Mouse (Mus musculus) midbrain, embryonic 16.5 days (tissue): ENCODE measurements around the gene Myo18a. TPM values are rescaled to one million over a fixed set of nuclear protein-coding genes. Genes with fewer than 3 reads are reported as not detected.
A peak's percentile ranks its signal among the peaks of the same experiment; 100 is the strongest.

ENCODE experiments used
- ATAC-seq: fragments of 200-750 bp; cut with Nextera tagmentation; 2 replicates; pipeline ENCODE4 v1.8.0; 2017; ENCODE audit warnings: moderate TSS enrichment
- H3K27ac ChIP-seq: fragments of 300-500 bp; sonication (generic); 2 replicates; pipeline ENCODE4 v1.5.1; 2014; ENCODE audit warnings: mild to moderate bottlenecking, low read length, mixed read lengths
- H3K27me3 ChIP-seq: fragments of 300-500 bp; sonication (generic); 2 replicates; pipeline ENCODE4 v1.6.1; 2014; ENCODE audit warnings: low read depth, low read length, mixed read lengths; ENCODE audit not compliant: control insufficient read depth, insufficient read depth
- H3K36me3 ChIP-seq: fragments of 300-500 bp; sonication (generic); 2 replicates; pipeline ENCODE4 v1.6.1; 2014; ENCODE audit warnings: mild to moderate bottlenecking, low read length, moderate library complexity, mixed read lengths; ENCODE audit not compliant: control insufficient read depth, insufficient read depth
- H3K4me1 ChIP-seq: fragments of 300-500 bp; sonication (generic); 2 replicates; pipeline ENCODE4 v1.6.1; 2014; ENCODE audit warnings: mild to moderate bottlenecking, low read length, mixed read lengths; ENCODE audit not compliant: control insufficient read depth, insufficient read depth
- H3K4me2 ChIP-seq: fragments of 300-500 bp; sonication (generic); 2 replicates; pipeline ENCODE4 v1.6.1; 2014; ENCODE audit warnings: mild to moderate bottlenecking, low read length, mixed read lengths
- H3K4me3 ChIP-seq: fragments of 300-500 bp; sonication (generic); 2 replicates; pipeline ENCODE4 v1.5.1; 2014; ENCODE audit warnings: low read depth, mild to moderate bottlenecking, low read length, moderate library complexity, mixed read lengths
- H3K9ac ChIP-seq: fragments of 300-500 bp; sonication (generic); 2 replicates; pipeline ENCODE4 v1.6.1; 2014; ENCODE audit warnings: low read depth, low read length, mixed read lengths
- H3K9me3 ChIP-seq: fragments of 300-500 bp; sonication (generic); replicated peaks from 2 replicates; pipeline ENCODE4 v1.6.1; 2014; ENCODE audit warnings: mild to moderate bottlenecking, low read length, mixed read lengths; ENCODE audit not compliant: control insufficient read depth, poor library complexity, severe bottlenecking
- WGBS: fragments of 180-500 bp; shearing (Covaris S2); extraction: QIAGEN DNeasy Blood & Tissue Kit; methylation state at CpG from one replicate; pipeline ENCODE4 v1.1.7; 2014; 5-methylcytosine and 5-hydroxymethylcytosine counted together
- polyA plus RNA-seq: library from polyadenylated mRNA; unstranded; fragments of >200 nt; fragmentation: Nextera tagmentation; extraction: Ambion mirVana; gene quantifications from 2 replicates; pipeline ENCODE4 v1.2.1, GENCODE M21; 2015

The Myo18a gene
- polyA plus RNA-seq, 1 experiment from 2014 or later = 46.8 TPM

GRCm38 (mm10) chr11:77896820-77897805, 134.1 kb downstream of the Myo18a start:
- Histone ChIP-seq H3K4me1 (peaks cover 74% of the 10 kb centered on the region), H3K27me3 (no peaks in the 10 kb centered on the region), H3K9ac (peak overlapping the region; percentile 17), H3K9me3 (no peaks in the 10 kb centered on the region), H3K36me3 (no peaks in the 10 kb centered on the region), H3K4me3 (peak overlapping the region; percentile 6; the same call in 1 of the 2 replicates), H3K27ac (peak overlapping the region; percentile 93), H3K4me2 (peak overlapping the region; percentile 26)
- WGBS = 5% methylated on average over 23 of the region's 23 CpGs
- peak; percentile 59 for ATAC-seq

DNA sequence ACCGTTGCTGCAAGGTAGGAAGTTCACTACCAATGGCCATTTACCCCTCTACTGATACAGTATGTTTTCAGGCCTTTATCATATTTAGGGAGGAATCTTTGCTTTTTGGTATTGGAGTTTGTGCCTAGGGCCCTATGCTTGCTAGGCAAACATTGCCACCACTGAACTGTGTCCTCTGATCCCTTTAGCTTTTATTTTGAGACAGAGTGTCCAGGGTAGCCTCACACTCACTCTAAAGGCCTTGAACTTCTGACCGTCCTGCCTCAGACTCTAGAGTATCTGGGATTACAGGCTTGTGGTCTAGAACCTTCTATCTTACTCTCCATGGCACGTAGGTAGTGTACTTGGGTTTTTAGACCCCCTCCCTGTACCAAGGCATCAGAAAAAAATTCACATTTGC, 137.1 kb downstream of the Myo18a start:
- H3K36me3 ChIP-seq = no peaks in the 10 kb centered on the region
- WGBS = 90% methylated on average over 3 of the region's 3 CpGs
- no peak for ATAC-seq
- H3K27ac ChIP-seq = no peak overlapping the region
- no peaks in the 10 kb centered on the region for H3K27me3 ChIP-seq
- H3K9ac ChIP-seq = no peak overlapping the region
- H3K4me1 ChIP-seq = peaks cover 53% of the 10 kb centered on the region
- H3K4me2 ChIP-seq = no peak overlapping the region
- no peak overlapping the region for H3K4me3 ChIP-seq
- no peaks in the 10 kb centered on the region for H3K9me3 ChIP-seq

GRCm38 (mm10) chr11:77900696-77901095, 137.7 kb downstream of the Myo18a start:
- H3K9ac ChIP-seq = no peak overlapping the region
- no peaks in the 10 kb centered on the region for H3K27me3 ChIP-seq
- no peaks in the 10 kb centered on the region for H3K9me3 ChIP-seq
- peaks cover 48% of the 10 kb centered on the region for H3K4me1 ChIP-seq
- WGBS = 83% methylated on average over 4 of the region's 4 CpGs
- no peaks in the 10 kb centered on the region for H3K36me3 ChIP-seq
- no peak overlapping the region for H3K4me3 ChIP-seq
- H3K4me2 ChIP-seq = no peak overlapping the region
- ATAC-seq = no peak
- no peak overlapping the region for H3K27ac ChIP-seq

DNA sequence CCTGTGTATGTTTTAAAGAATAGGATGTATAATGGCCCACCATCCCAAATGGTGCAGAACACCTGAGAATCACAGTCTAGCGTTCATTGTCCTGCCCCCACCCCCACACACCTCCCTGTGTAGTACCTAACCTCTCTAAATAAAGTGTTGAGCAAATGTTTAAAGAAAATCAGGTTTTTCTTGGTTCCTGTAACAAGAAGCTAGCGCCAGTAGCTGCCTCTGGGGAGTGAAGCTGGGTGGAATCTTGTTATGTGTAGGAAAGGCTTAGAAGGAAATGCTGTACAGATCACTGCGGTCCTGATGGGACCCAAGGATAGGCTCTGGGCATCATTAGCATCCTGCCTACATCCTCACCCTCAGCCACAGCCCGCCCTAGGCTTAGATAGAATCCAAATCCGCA, 138.3 kb downstream of the Myo18a start:
- peak overlapping the region; percentile 57 for H3K27ac ChIP-seq
- no peak overlapping the region for H3K9ac ChIP-seq
- no peak overlapping the region for H3K4me2 ChIP-seq
- 31% methylated on average over 5 of the region's 5 CpGs for WGBS
- H3K36me3 ChIP-seq = no peaks in the 10 kb centered on the region
- H3K27me3 ChIP-seq = no peaks in the 10 kb centered on the region
- ATAC-seq = no peak
- H3K4me3 ChIP-seq = no peak overlapping the region
- peaks cover 46% of the 10 kb centered on the region for H3K4me1 ChIP-seq
- no peaks in the 10 kb centered on the region for H3K9me3 ChIP-seq

GRCm38 (mm10) chr11:77901775-77902355, 138.8 kb downstream of the Myo18a start:
- Histone ChIP-seq H3K9ac (no peak overlapping the region), H3K27me3 (no peaks in the 10 kb centered on the region), H3K4me1 (peaks cover 46% of the 10 kb centered on the region), H3K9me3 (no peaks in the 10 kb centered on the region), H3K27ac (peak overlapping the region; percentile 57), H3K36me3 (no peaks in the 10 kb centered on the region), H3K4me2 (no peak overlapping the region), H3K4me3 (no peak overlapping the region)
- no peak for ATAC-seq
- WGBS = 26% methylated on average over 8 of the region's 8 CpGs

DNA sequence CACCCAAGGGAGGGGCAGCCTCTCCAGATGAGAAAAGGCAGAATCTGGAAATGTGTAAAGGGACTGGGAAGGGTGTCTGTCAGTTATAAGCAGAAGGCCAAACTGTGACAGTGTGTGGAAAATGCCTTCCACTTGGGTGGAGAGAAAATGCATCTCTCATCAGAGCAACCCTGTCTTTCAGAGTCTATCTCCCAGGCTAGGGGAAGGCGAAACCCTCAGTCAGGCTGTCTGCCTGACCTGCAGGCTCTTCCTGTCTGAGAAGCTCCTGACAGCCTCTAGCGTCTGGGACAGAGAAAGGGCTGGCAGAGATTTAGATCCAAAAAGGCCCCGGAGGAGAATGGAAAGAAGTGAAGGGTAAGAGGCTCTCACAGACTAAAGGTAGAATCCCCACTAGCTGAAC, 140.7 kb downstream of the Myo18a start:
- 28% methylated on average over 3 of the region's 3 CpGs for WGBS
- Histone ChIP-seq H3K27ac (peak overlapping the region; percentile 56), H3K4me2 (no peak overlapping the region), H3K9me3 (no peaks in the 10 kb centered on the region), H3K27me3 (no peaks in the 10 kb centered on the region), H3K4me3 (no peak overlapping the region), H3K36me3 (no peaks in the 10 kb centered on the region), H3K4me1 (peaks cover 33% of the 10 kb centered on the region), H3K9ac (0 out of 2 replicates have a peak overlapping the region, but pooled peaks have one; percentile 17)
- ATAC-seq = no peak

- Histone ChIP-seq H3K27me3 (no peaks in the 10 kb centered on the region), H3K27ac (no peak overlapping the region), H3K9me3 (no peaks in the 10 kb centered on the region), H3K9ac (no peak overlapping the region), H3K36me3 (no peaks in the 10 kb centered on the region), H3K4me1 (peaks cover 38% of the 10 kb centered on the region), H3K4me2 (no peak overlapping the region), H3K4me3 (no peak overlapping the region)
- WGBS = 16% methylated on average over 1 of the region's 1 CpGs
- no peak for ATAC-seq
Measured at GRCm38 (mm10) chr11:77904707-77905106, 141.7 kb downstream of the Myo18a start.

GRCm38 (mm10) chr11:77906097-77906687, 143.1 kb downstream of the Myo18a start:
- peaks cover 41% of the 10 kb centered on the region for H3K4me1 ChIP-seq
- H3K27me3 ChIP-seq = no peaks in the 10 kb centered on the region
- ATAC-seq = no peak
- H3K4me2 ChIP-seq = peak overlapping the region; percentile 39
- H3K4me3 ChIP-seq = no peak overlapping the region
- no peaks in the 10 kb centered on the region for H3K36me3 ChIP-seq
- H3K9ac ChIP-seq = 0 out of 2 replicates have a peak overlapping the region, but pooled peaks have one; percentile 18
- 10% methylated on average over 19 of the region's 19 CpGs for WGBS
- H3K27ac ChIP-seq = peak overlapping the region; percentile 73
- H3K9me3 ChIP-seq = no peaks in the 10 kb centered on the region
